Mouse (Mus musculus) CH12.LX (cell line): ENCODE results near the gene Prss27. TPM values are rescaled to one million over a fixed set of nuclear protein-coding genes. Genes with fewer than 3 reads are reported as not detected.

ENCODE experiments used
- DNase-seq: peaks from one replicate; pipeline ENCODE4 v3.0.0-alpha.2; 2013; ENCODE audit errors: extremely low read depth
- H3K27ac ChIP-seq: 2 replicates; pipeline ENCODE4 v1.5.1; 2012; ENCODE audit warnings: low read depth, mild to moderate bottlenecking, control low read depth, moderate library complexity; ENCODE audit not compliant: insufficient read depth
- H3K27me3 ChIP-seq: replicated peaks from 2 replicates; pipeline ENCODE3; 2012; ENCODE audit warnings: inconsistent platforms
- H3K36me3 ChIP-seq, 2 experiments: replicated peaks in 1 of 2; 2 replicates each; pipeline versions ENCODE3 to v1.6.1; 2012; ENCODE audit warnings: inconsistent platforms in 1 of 2, low read length in 1 of 2, mild to moderate bottlenecking in 1 of 2, mixed read lengths in 1 of 2, moderate library complexity in 1 of 2; ENCODE audit not compliant: control insufficient read depth in 1 of 2, insufficient read depth in 1 of 2
- H3K4me1 ChIP-seq, 2 experiments: 2 replicates each; pipeline ENCODE4 v1.6.1; 2012; ENCODE audit warnings: inconsistent platforms in 1 of 2, moderate library complexity in 1 of 2; ENCODE audit not compliant: insufficient read depth in 2 of 2, control insufficient read depth in 1 of 2
- H3K4me2 ChIP-seq: 2 replicates; pipeline ENCODE4 v1.6.1; 2012; ENCODE audit warnings: low read depth, mild to moderate bottlenecking, control low read depth; ENCODE audit not compliant: poor library complexity, insufficient read depth, severe bottlenecking
- H3K4me3 ChIP-seq, 3 experiments: fragments of 150-350 bp in 1 of 3; sonication (generic) in 1 of 3; replicated peaks in 1 of 3; 2 replicates each; pipeline versions ENCODE3 to v1.5.1; 2011 to 2012; ENCODE audit warnings: low read depth in 2 of 3, low read length in 2 of 3, mild to moderate bottlenecking in 2 of 3, moderate library complexity in 2 of 3, control low read depth in 1 of 3, improper control_type of control experiment in 1 of 3, inconsistent platforms in 1 of 3, mixed read lengths in 1 of 3; ENCODE audit not compliant: poor library complexity in 1 of 3
- H3K79me2 ChIP-seq: replicated peaks from 2 replicates; pipeline ENCODE4 v1.6.1; 2012; ENCODE audit warnings: mild to moderate bottlenecking, moderate library complexity; ENCODE audit not compliant: control insufficient read depth, poor library complexity, insufficient read depth, severe bottlenecking; ENCODE audit errors: extremely low read depth
- H3K9ac ChIP-seq: 2 replicates; pipeline ENCODE4 v1.6.1; 2012; ENCODE audit warnings: low read depth, mild to moderate bottlenecking, control low read depth, moderate library complexity; ENCODE audit not compliant: insufficient read depth
- H3K9me3 ChIP-seq: replicated peaks from 2 replicates; pipeline ENCODE3; 2012; ENCODE audit warnings: low read length, inconsistent platforms, mixed read lengths
- CHD1 ChIP-seq: IDR thresholded peaks from 2 replicates; pipeline ENCODE4 v1.6.1; 2012; ENCODE audit warnings: low read depth, low read length, improper control_type of control experiment, inconsistent platforms
- CTCF ChIP-seq, 2 experiments: IDR thresholded peaks in 1 of 2; conservative IDR thresholded peaks in 1 of 2; 2 replicates each; pipeline ENCODE4 v1.5.1; 2011 to 2012; ENCODE audit warnings: low read depth in 2 of 2, low read length in 2 of 2, improper control_type of control experiment in 1 of 2, inconsistent platforms in 1 of 2, mild to moderate bottlenecking in 1 of 2, moderate library complexity in 1 of 2
- E2F4 ChIP-seq: IDR thresholded peaks from 2 replicates; pipeline ENCODE4 v1.6.1; 2011; ENCODE audit warnings: low read depth, low read length, improper control_type of control experiment; ENCODE audit not compliant: insufficient replicate concordance
- ELF1 ChIP-seq: IDR thresholded peaks from 2 replicates; pipeline ENCODE4 v1.6.1; 2014; ENCODE audit warnings: low read depth, mild to moderate bottlenecking, inconsistent platforms, low read length, improper control_type of control experiment
- EP300 ChIP-seq: IDR thresholded peaks from 2 replicates; pipeline ENCODE4 v1.6.1; 2011; ENCODE audit warnings: low read length, improper control_type of control experiment
- ETS1 ChIP-seq: conservative IDR thresholded peaks from 2 replicates; pipeline ENCODE4 v1.6.1; 2012; ENCODE audit warnings: low read depth, mild to moderate bottlenecking, inconsistent platforms, low read length, improper control_type of control experiment, moderate library complexity
- IRF4 ChIP-seq: IDR thresholded peaks from 2 replicates; pipeline ENCODE4 v1.6.1; 2014; ENCODE audit warnings: low read depth, mild to moderate bottlenecking, inconsistent platforms, low read length, improper control_type of control experiment
- JUN ChIP-seq: IDR thresholded peaks from 2 replicates; pipeline ENCODE4 v1.6.1; 2011; ENCODE audit warnings: low read depth, mild to moderate bottlenecking, low read length, improper control_type of control experiment, moderate library complexity; ENCODE audit not compliant: insufficient read depth
- MEF2A ChIP-seq: IDR thresholded peaks from 2 replicates; pipeline ENCODE4 v1.6.1; 2014; ENCODE audit warnings: low read depth, mild to moderate bottlenecking, inconsistent platforms, low read length, improper control_type of control experiment, borderline replicate concordance
- MXI1 ChIP-seq: IDR thresholded peaks from 2 replicates; pipeline ENCODE4 v1.6.1; 2011; ENCODE audit warnings: mild to moderate bottlenecking, low read depth, low read length, improper control_type of control experiment
- MYC ChIP-seq: IDR thresholded peaks from 2 replicates; pipeline ENCODE4 v1.6.1; 2011; ENCODE audit warnings: low read depth, mild to moderate bottlenecking, improper control_type of control experiment, low read length
- NELFE ChIP-seq: IDR thresholded peaks from 2 replicates; pipeline ENCODE4 v1.6.1; 2011; ENCODE audit warnings: low read depth, low read length, improper control_type of control experiment
- POLR2AphosphoS2 ChIP-seq: IDR thresholded peaks from 2 replicates; pipeline ENCODE4 v1.6.1; 2011; ENCODE audit warnings: low read depth, low read length, improper control_type of control experiment
- RAD21 ChIP-seq: IDR thresholded peaks from 2 replicates; pipeline ENCODE4 v1.6.1; 2011; ENCODE audit warnings: low read depth, mild to moderate bottlenecking, low read length, improper control_type of control experiment, moderate library complexity
- RCOR1 ChIP-seq: conservative IDR thresholded peaks from 2 replicates; pipeline ENCODE4 v1.6.1; 2012; ENCODE audit warnings: low read depth, mild to moderate bottlenecking, inconsistent platforms, low read length, improper control_type of control experiment
- SIN3A ChIP-seq: IDR thresholded peaks from 2 replicates; pipeline ENCODE4 v1.6.1; 2012; ENCODE audit warnings: low read length, improper control_type of control experiment, inconsistent platforms
- SMC3 ChIP-seq: IDR thresholded peaks from 2 replicates; pipeline ENCODE4 v1.6.1; 2011; ENCODE audit warnings: low read depth, low read length, improper control_type of control experiment
- UBTF ChIP-seq: IDR thresholded peaks from 2 replicates; pipeline ENCODE4 v1.6.1; 2012; ENCODE audit warnings: low read depth, mild to moderate bottlenecking, inconsistent platforms, low read length, improper control_type of control experiment, moderate library complexity
- USF1 ChIP-seq: IDR thresholded peaks from 2 replicates; pipeline ENCODE4 v1.6.1; 2014; ENCODE audit warnings: low read depth, mild to moderate bottlenecking, inconsistent platforms, low read length, improper control_type of control experiment
- USF2 ChIP-seq: conservative IDR thresholded peaks from 2 replicates; pipeline ENCODE4 v1.6.1; 2011; ENCODE audit warnings: low read depth, low read length, improper control_type of control experiment
- ZKSCAN1 ChIP-seq: IDR thresholded peaks from 2 replicates; pipeline ENCODE4 v1.6.1; 2012; ENCODE audit warnings: low read depth, inconsistent platforms, low read length, improper control_type of control experiment, borderline replicate concordance
- ZNF384 ChIP-seq: IDR thresholded peaks from 2 replicates; pipeline ENCODE4 v1.6.1; 2012; ENCODE audit warnings: low read depth, low read length, improper control_type of control experiment, inconsistent platforms
- dilution Hi-C: fragments of 300-500 bp; cut with MboI; formaldehyde crosslinking; loops from 2 replicates; pipeline ENCODE4 v1.14.3; 2020; ENCODE audit warnings: low sequenced_read_pairs; ENCODE audit not compliant: extremely low pct_unique_long_range_greater_than_20kb, extremely low pct_ligation_motif_present
- in situ Hi-C: fragments of 300-500 bp; cut with MboI; formaldehyde crosslinking; loops from 3 replicates; pipeline ENCODE4 v1.14.3; 2019; ENCODE audit warnings: low sequenced_read_pairs, low pct_ligation_motif_present, low pct_unique_long_range_greater_than_20kb, mixed read lengths
- polyA plus RNA-seq: library from polyadenylated mRNA; unstranded; fragments of >175 nt; gene quantifications from 2 replicates; pipeline ENCODE4 v1.2.1, GENCODE M21; 2012; ENCODE audit warnings: low read depth; ENCODE audit not compliant: insufficient read length
- total RNA-seq, 2 experiments: library from RNA; depleted of rRNA; stranded (reverse); fragments of 300-350 nt in 1 of 2; fragments of >200 nt in 1 of 2; gene quantifications; 2 replicates each; pipeline ENCODE4 v1.2.3; 2012 to 2014

Prss27 gene
- total and polyA plus RNA-seq, 3 experiments, result not detected

- no peak overlapping the region for H3K4me3 ChIP-seq
- peak; percentile 17 for DNase-seq
- peak; percentile 32 for TF ChIP-seq RAD21
- no peak for TF ChIP-seq E2F4
- no peak for TF ChIP-seq POLR2AphosphoS2
- no peak for TF ChIP-seq UBTF
- peak; percentile 12; the same call in 1 of the 2 replicates for TF ChIP-seq SMC3
- no peak for TF ChIP-seq MYC
- no peak for TF ChIP-seq USF1
- no peak for TF ChIP-seq ELF1
- peak in 1 of 2 experiments; percentile 48; a peak in 2 of 4 replicates for TF ChIP-seq CTCF (conservative IDR thresholded peaks at IDR 0.05 in 1 of 2, IDR thresholded peaks at IDR 0.05 in 1 of 2; ENCODE audit: low read depth in 2 of 2, low read length in 2 of 2)
- no peak for TF ChIP-seq MXI1
- no peak for TF ChIP-seq MEF2A
- TF ChIP-seq, all 38 proteins: peak for 3
- no peak overlapping the region for H3K9ac ChIP-seq
- no peak overlapping the region for H3K4me2 ChIP-seq
- no peak overlapping the region for H3K27ac ChIP-seq
- H3K4me1 ChIP-seq, result no peaks in the 10 kb centered on the region; a peak in 1 of 4 replicates
- peaks cover 5% of the 10 kb centered on the region for H3K9me3 ChIP-seq
- in situ Hi-C loops, result no loop called here
- dilution Hi-C loops, result no loop called here
- no peaks in the 10 kb centered on the region for H3K79me2 ChIP-seq
- H3K27me3 ChIP-seq, result peaks cover 18% of the 10 kb centered on the region
- no peaks in the 10 kb centered on the region for H3K36me3 ChIP-seq
Observed at GRCm38 (mm10) chr17:24036954-24037353, 990 bp upstream of the Prss27 start.

GRCm38 (mm10) chr17:24037360-24037759 lies 584 bp upstream of the Prss27 start:
- H3K9me3 ChIP-seq, result peaks cover 5% of the 10 kb centered on the region
- H3K36me3 ChIP-seq, result no peaks in the 10 kb centered on the region
- in situ Hi-C loops, result no loop called here
- no peak overlapping the region for H3K4me2 ChIP-seq
- dilution Hi-C loops, result no loop called here
- no peaks in the 10 kb centered on the region; a peak in 1 of 4 replicates for H3K4me1 ChIP-seq
- no peak for TF ChIP-seq ZKSCAN1
- no peak for TF ChIP-seq NELFE
- no peak for TF ChIP-seq SIN3A
- TF ChIP-seq MYC, result no peak
- TF ChIP-seq EP300, result no peak
- TF ChIP-seq RCOR1, result no peak
- TF ChIP-seq POLR2AphosphoS2, result no peak
- TF ChIP-seq CHD1, result no peak
- no peak for TF ChIP-seq IRF4
- no peak for TF ChIP-seq ETS1
- TF ChIP-seq ELF1, result no peak
- TF ChIP-seq JUN, result no peak
- no peak for TF ChIP-seq USF2
- TF ChIP-seq UBTF, result no peak
- TF ChIP-seq ZNF384, result no peak
- TF ChIP-seq MEF2A, result no peak
- no peak for DNase-seq
- no peak overlapping the region for H3K27ac ChIP-seq
- no peaks in the 10 kb centered on the region for H3K79me2 ChIP-seq
- H3K4me3 ChIP-seq, result no peak overlapping the region
- peaks cover 18% of the 10 kb centered on the region for H3K27me3 ChIP-seq
- no peak overlapping the region for H3K9ac ChIP-seq
